Mouse (Mus musculus) kidney, adult 2 months (tissue): ENCODE measurements around the gene Olfr666.
"Not testable (repeated sequence)": the region's sequence is repeated elsewhere in the genome, so short reads cannot be mapped to it uniquely, and the experiment has no call there.

Experiments
- CTCF ChIP-seq: fragments of 200-500 bp; conservative IDR thresholded peaks from 2 replicates; pipeline ENCODE4 v1.5.1; 2011; ENCODE audit warnings: low read depth, mild to moderate bottlenecking, control low read depth, low read length, moderate library complexity, mixed read lengths; ENCODE audit not compliant: insufficient read depth, insufficient read length
- POLR2A ChIP-seq: fragments of 200-500 bp; IDR thresholded peaks from one replicate; pipeline ENCODE4 v1.6.1; 2011; ENCODE audit warnings: low read depth, low read length, control low read depth

- TF ChIP-seq CTCF, POLR2A: not testable (repeated sequence)
Measured at GRCm38 (mm10) chr7:104856709-104857108, 39.0 kb downstream of the Olfr666 start, which contains the start of gene Usp17la.
